Mouse (Mus musculus) layer of hippocampus, adult 9-10 months (tissue): ENCODE data around the gene Cdkl1.
A peak's percentile ranks its signal among the peaks of the same experiment; 100 is the strongest.

Experiments used
- DNase-seq: peaks from one replicate; pipeline ENCODE4 v3.0.0; 2022; ENCODE audit warnings: low spot score

Cdkl1 gene

DNA sequence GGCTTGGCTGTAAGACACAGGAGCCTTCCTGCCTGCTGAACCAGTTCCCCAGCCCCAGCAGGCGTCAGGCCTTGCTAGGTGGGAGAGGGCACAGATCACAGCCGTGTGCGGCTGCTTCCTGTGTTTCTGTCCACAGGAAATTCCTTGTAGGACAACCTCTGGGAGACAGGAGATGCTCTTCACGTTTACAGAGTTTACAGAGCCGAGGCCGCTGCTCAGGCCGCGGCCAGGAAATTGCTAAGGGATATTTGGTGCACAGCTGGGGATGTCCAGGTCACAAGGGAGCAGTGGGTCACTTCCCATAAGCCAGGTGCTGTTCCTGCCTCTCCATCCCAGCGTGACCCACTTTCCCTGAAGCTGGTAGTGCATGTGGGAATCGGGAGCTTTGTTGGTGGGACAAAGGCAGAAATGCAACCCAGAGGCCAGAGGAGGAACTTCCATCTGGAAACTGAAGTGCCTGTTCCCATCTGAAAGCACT is 39.2 kb downstream of the Cdkl1 start:
- DNase-seq: no peak

DNA sequence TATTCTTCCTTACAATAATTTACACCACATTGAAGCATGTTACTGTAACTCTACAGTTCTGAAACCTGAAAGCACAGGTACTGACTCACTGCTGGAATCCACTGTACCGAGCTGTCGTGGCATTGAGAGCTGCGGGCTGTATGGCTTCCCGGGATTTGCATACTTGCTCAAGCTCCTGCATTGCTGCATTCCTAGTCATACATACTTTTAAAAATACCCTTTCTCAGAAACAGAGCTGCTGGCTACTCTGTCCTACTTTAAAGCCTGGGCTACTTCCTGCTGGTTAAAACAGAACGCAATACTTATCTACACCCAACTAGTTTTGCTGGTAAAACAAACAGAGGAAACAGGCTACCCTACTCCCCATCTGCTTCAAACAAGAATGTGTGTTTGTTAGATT is 46.9 kb downstream of the Cdkl1 start:
- DNase-seq: no peak

DNA sequence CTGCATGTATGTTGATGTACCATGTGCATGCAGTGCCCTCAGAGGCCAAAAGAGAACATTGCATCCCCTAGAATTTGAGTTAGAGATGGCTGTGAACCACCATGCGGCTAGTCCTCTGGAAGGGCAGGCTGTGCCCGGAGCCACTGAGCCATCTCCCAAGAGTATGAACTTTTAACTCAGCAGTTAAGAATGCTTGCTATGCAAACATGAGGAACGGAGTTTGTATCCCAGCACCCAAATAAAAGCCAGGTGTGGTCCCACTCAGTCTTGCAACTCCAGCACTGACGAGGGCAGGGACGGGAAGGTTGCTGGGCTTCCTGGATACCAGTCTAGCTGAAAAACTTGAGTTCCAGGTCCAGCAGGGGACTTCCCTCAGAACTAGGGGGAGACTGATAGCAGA is 49.1 kb downstream of the Cdkl1 start:
- no peak for DNase-seq

DNA sequence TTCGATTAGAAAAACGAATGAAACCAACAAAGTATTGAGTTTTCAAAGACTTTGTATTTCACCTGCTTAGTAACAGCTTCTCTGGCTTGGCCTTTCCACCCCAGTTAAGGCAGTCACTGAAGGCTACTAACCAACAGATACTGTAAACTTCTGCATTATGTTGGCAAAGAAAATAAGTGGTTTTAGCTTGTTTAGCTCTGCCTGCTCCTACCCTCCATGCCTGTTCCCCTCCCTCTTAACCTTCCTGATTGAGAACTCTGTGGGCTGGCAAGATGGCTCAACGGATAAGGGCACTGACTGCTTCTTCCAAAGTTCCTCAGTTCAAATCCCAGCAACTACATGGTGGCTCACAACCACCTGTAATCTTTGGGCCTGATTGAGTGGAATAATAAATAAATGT is 57.1 kb downstream of the Cdkl1 start:
- no peak for DNase-seq

DNA sequence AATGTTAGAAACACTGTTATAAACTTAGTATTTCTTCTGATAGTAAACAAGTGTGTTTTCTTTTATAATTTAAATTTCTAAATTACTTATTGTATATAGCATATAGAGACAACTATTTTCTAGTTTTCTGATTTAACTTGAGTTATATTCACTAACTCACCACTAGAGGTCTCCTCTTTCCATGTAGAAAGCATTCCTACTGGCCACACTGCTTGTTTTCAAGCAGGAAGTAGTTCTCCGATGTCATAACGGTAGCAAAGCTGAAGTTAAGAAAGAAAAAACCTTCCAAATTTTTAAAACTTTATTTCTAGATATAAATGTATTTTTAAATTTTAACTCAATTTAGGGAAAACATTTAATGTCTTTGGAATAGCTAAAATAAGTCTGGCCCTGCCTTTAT is 57.5 kb downstream of the Cdkl1 start:
- DNase-seq: no peak

DNA sequence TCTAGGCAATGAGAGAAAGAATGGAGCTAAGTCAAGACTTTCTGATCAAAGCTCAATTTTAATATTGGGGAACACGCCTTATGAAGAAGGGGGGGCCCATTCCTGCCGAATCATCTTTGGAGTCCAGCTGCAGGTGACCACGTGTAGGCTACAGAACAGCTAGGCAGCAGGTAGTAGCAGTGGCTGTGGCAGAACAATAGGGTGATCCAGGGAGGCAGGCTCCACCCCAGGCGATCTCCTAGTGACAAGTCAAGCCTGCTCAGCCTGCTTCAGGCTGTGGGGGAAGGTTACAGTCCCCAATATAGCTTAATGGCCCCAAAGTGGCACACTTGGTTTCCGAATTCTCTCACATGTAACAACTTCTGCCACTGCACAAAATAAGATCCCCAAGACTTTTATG is 58.8 kb downstream of the Cdkl1 start:
- DNase-seq: no peak

DNA sequence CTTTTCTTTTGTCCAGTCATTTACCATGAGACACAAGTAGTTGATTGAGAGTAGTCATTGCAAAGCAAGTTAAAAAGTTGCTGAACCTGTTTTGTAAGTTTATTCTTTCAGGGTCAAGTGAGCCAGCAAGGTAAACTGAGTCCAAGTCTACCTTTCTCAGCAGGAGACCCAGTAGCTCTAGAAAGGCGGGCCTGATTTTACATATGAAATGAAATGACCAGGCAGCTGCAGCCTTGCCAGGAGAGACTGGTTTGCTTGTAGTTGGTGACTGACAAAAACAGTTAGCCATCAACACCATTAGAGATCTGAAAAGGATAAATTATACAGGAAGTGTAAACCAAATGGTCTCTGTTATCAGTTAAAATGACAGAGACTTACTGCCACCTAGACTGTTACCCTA is 60.8 kb downstream of the Cdkl1 start:
- no peak for DNase-seq

DNA sequence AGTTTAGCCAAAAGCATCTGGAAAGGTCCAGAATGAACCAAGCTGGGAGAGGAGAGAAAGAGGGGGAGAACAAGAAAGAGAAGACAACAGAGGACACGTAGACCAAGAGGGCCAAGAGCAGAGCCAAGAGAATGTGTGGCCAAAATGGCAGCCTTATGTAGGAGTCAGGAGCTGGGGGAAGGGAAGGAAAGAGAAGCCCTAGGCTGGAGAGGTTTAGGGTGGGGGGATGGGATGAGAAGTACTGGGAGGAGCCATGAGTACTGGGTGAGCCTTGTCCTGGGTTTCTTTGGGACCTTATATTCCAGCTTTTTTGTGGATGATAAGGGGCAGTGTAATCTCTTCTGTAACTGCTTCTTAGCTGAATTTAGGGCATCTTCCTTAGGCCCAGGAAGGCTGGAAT is 61.8 kb downstream of the Cdkl1 start:
- DNase-seq: no peak

DNA sequence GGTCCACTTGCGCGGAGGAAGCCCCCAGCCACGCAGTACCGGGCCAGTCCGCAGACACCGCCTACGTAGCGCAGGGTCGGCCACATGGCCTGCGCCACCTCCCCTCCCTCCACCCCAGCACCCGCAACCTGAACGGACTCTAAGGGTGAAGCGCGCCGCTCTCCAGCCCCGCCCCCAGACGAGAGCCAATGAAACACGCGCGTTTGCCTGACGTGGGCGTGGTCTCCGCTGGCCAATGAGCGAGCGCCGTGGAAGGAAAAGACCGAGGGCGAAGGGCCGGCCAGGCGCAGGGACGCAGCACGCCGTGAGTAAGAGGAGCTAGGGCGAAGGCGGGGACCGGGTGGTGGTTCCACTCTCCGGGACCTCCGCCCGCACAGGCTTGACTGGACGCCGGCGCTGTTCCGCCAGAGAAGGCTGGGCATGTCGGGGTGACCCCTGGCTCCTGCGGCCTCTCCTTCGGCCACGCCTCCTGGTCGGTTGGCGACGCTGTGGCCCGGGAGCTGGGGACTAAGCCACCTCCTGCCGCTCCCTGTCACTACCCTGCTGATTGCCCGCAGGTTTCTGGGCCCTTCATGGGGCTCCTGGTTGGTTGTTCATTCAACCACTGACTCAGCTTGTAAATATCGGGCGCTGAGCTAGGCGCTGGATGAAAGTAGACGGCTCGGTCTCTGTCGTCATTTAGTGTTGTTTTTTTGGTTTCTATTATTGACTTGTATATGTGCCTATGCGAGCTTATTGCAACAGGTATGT is 66.2 kb downstream of the Cdkl1 start, which contains the start of the genes L2hgdh and Atp5s:
Gene L2hgdh (minus strand): TSS at position 163 of the 750 bp plus-strand sequence.
Gene Atp5s (plus strand): TSS at position 240 of the 750 bp plus-strand sequence.
- DNase-seq: peak; percentile 86

DNA sequence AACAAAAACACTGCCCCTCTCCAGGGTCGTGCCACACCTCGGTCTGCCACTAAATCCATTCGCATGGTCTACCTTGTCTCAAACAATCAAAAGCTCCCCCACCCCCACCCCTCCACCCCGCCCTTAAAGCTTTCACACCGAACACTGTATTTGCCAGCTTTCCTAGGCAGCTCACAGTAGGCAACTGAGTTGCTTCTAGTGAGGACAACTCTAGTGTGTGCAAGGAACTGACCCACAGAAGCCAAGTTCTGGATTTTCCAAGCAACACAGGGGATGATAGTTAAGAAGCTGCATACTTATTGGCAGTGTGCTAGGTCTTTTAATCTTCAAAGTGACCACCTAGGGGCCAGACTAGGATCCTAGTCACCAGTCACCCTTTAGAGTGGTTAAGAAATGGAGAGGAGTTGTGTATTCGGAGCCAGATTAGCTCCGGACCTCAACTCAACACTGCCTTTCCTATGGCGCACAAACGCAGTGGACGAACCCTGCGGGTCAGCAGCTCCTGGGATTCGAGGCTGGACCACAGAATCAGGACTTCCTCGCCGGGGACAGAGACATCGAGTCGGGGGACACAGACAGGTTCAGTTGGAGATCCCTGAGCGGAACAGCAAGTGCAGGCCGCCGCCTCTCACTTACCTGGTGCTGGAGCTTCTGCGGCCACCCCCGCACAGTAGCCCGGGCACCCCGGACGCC is 66.9 kb downstream of the Cdkl1 start:
- DNase-seq: peak; percentile 6

DNA sequence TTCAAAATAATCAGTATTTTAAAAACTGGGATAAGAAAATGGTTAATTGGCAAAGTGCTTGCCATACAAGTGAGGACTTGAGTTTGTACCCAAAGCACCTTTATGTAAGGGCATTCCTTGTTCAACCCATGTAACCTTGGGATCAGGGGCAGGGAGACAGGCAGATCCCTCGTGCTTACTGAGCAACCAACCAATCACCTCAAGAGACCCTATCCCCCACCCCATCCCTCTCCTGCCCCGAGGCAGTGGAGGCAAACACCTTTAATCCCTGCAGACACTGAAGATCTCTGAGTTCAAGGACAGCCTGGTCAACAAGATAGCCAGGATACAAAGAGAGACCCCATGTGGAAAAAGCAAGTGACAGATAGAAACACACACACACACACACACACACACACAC is 67.7 kb downstream of the Cdkl1 start:
- no peak for DNase-seq

DNA sequence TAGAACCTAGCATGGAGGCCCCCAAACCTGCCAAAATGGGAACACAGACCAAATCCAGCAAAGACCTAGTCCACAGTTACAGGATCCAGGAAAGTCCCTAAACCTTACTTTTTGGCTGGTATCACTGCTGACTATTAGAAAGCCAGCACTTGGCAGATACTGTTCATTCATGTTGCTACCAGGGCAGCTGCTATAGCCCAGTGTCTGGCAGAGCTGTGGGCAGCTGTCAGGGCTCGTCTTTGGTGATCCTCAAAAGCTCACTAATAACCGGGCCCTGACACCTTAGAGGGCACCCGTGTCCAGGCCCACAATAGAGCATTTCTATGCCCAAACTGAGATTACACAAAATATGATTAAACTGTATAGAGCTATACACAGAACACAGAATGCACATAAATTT is 68.2 kb downstream of the Cdkl1 start:
- DNase-seq: no peak

DNA sequence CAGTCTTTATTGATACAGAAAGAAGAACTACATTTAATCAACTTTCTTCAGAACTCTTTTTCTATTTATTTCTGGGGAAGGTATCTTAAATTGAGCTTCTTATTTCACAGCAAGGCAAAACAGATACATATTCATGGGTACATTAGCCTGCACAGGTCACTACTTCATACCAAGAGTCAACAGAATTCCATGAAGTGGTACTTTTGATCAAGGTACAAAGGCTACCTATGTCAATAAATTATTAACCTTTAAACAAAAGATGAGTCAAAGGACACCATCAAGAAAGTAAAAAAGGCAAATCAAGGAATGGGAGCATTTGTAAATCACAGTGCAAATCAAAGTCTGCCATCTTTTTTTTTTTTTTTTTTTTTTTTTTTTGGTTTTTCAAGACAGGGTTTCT is 77.4 kb downstream of the Cdkl1 start:
- DNase-seq: no peak

DNA sequence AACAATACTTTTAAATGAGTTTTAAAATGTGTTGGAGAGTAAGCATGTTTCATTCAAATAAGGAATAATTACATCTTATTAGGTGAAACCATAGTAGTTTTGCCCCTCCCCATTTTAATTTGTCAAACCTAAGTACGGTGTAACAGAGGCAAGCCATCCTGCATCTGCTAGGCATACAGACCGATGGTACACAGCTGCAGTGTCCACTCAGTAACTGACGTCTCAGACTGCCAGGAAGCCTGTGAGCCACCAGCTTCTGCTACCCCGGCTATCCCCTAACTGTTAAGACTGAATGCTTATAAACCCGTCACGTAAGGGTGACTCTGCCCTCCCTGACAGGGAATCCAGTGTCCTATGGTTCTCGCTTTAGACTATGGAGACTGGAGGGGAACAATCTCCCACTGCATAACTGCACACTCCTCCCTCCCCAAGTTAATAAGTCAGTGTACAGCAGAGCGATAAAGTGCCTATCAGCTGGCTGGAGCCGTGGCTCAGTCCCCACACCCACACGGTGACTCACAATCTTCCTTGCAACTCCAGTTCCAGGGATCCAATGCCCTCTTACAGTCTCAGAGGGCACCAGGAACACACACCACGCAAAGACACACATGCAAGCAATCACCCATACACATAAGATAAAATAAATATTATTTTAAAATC is 86.1 kb downstream of the Cdkl1 start:
- DNase-seq: no peak

DNA sequence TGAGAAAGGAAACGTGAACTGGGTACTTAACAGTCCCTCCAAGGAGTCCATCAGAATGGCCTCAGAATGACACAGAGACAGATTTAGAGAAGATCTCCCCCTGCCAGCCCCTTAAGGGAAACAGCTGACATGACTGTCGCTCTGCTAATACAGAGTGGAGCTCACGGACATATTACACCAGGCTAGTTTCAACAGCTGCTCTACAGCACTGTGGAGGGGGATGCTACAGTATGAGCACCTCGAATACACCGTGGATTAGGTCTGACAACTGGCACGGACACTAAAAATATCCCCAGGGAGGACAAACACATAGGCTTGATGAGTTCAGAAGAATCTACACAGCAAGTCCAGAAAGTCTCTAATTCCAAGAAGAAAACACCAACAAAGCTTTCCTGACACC is 92.7 kb downstream of the Cdkl1 start:
- no peak for DNase-seq
